Mouse (Mus musculus) kidney, postnatal 0 days (tissue): ENCODE measurements around the gene Fer1l4. TPM values are rescaled to one million over a fixed set of nuclear protein-coding genes. Genes with fewer than 3 reads are reported as not detected.
A peak's percentile ranks its signal among the peaks of the same experiment; 100 is the strongest.

Experiments used
- ATAC-seq: fragments of 200-750 bp; cut with Nextera tagmentation; replicated peaks from 2 replicates; pipeline ENCODE4 v1.8.0; 2017; ENCODE audit warnings: low read depth, moderate number of reproducible peaks, moderate TSS enrichment, moderate library complexity; ENCODE audit not compliant: low FRiP score
- DNase-seq: peaks from one replicate; pipeline ENCODE4 v3.0.0-alpha.2; 2016; ENCODE audit warnings: low spot score
- H3K27ac ChIP-seq: fragments of 300-500 bp; sonication (generic); 2 replicates; pipeline ENCODE4 v1.5.1; 2014; ENCODE audit warnings: mild to moderate bottlenecking
- H3K27me3 ChIP-seq: fragments of 300-500 bp; sonication (generic); 2 replicates; pipeline ENCODE4 v1.6.1; 2014; ENCODE audit warnings: low read length, mixed read lengths; ENCODE audit not compliant: insufficient read depth
- H3K36me3 ChIP-seq: fragments of 300-500 bp; sonication (generic); 2 replicates; pipeline ENCODE4 v1.6.1; 2014; ENCODE audit warnings: low read length, mixed read lengths; ENCODE audit not compliant: insufficient read depth
- H3K4me1 ChIP-seq: fragments of 300-500 bp; sonication (generic); replicated peaks from 2 replicates; pipeline ENCODE4 v1.6.1; 2014; ENCODE audit warnings: antibody characterized with exemption, low read length, mixed read lengths; ENCODE audit not compliant: insufficient read depth
- H3K4me2 ChIP-seq: fragments of 300-500 bp; sonication (generic); 2 replicates; pipeline ENCODE4 v1.6.1; 2014; ENCODE audit warnings: mild to moderate bottlenecking, low read length, moderate library complexity, mixed read lengths
- H3K4me3 ChIP-seq: fragments of 300-500 bp; sonication (generic); replicated peaks from 2 replicates; pipeline ENCODE4 v1.5.1; 2014; ENCODE audit warnings: low read depth, low read length
- H3K9ac ChIP-seq: fragments of 300-500 bp; sonication (generic); 2 replicates; pipeline ENCODE4 v1.6.1; 2014; ENCODE audit warnings: low read depth, low read length
- H3K9me3 ChIP-seq: fragments of 300-500 bp; sonication (generic); replicated peaks from 2 replicates; pipeline ENCODE4 v1.6.1; 2016; ENCODE audit warnings: low read length, inconsistent platforms, mixed read lengths
- CTCF ChIP-seq: IDR thresholded peaks from 2 replicates; pipeline ENCODE4 v1.5.1; 2016; ENCODE audit warnings: antibody characterized with exemption, low read depth, mild to moderate bottlenecking, moderate library complexity
- WGBS: fragments of 180-500 bp; shearing (Covaris S2); extraction: QIAGEN DNeasy Blood & Tissue Kit; methylation state at CpG from one replicate; pipeline ENCODE4 v1.1.7; 2014; 5-methylcytosine and 5-hydroxymethylcytosine counted together
- polyA plus RNA-seq: library from polyadenylated mRNA; unstranded; fragments of >200 nt; fragmentation: Nextera tagmentation; extraction: Ambion mirVana; gene quantifications from 2 replicates; pipeline ENCODE4 v1.2.1, GENCODE M21; 2015

Gene Fer1l4
- 0.38 and 0.51 TPM in 2 replicates for polyA plus RNA-seq

- DNase-seq (no peak), ATAC-seq (no peak)
- H3K36me3 ChIP-seq, result no peaks in the 10 kb centered on the region
- no peak within 1 kb of the TSS for H3K4me2 ChIP-seq
- no peaks in the 10 kb centered on the region for H3K27me3 ChIP-seq
- WGBS, result 77% methylated on average over 9 of the region's 9 CpGs
- TF ChIP-seq CTCF, result no peak
- H3K4me3 ChIP-seq, result no peak within 1 kb of the TSS
- H3K9ac ChIP-seq, result no peak within 1 kb of the TSS
- H3K27ac ChIP-seq, result no peak within 1 kb of the TSS
- no peaks in the 10 kb centered on the region for H3K9me3 ChIP-seq
- 0 out of 2 replicates have a peak, but pooled peaks cover 3% of the 10 kb centered on the region for H3K4me1 ChIP-seq
Measured at GRCm38 (mm10) chr2:156052816-156053215, at the start of gene Fer1l4. Gene Fer1l4 (minus strand): TSS chr2:156052947.

- no peak overlapping the region for H3K27ac ChIP-seq
- no peak for TF ChIP-seq CTCF
Measured at GRCm38 (mm10) chr2:156091926-156092325, 39.2 kb upstream of the Fer1l4 start.

GRCm38 (mm10) chr2:156089799-156090198, 37.1 kb upstream of the Fer1l4 start:
- no peak for TF ChIP-seq CTCF
- H3K36me3 ChIP-seq, result 0 out of 2 replicates have a peak, but pooled peaks cover 3% of the 10 kb centered on the region
- WGBS, result 92% methylated on average over 1 of the region's 1 CpGs

More at GRCm38 (mm10) chr2:156091926-156092325, 39.2 kb upstream of the Fer1l4 start:
- peaks cover 17% of the 10 kb centered on the region for H3K36me3 ChIP-seq
- whole genome bisulfite sequencing, result 77% methylated on average over 5 of the region's 5 CpGs
- DNase-seq, result no peak
- no peak overlapping the region for H3K4me2 ChIP-seq
- no peak overlapping the region for H3K9ac ChIP-seq
- no peaks in the 10 kb centered on the region for H3K27me3 ChIP-seq
- H3K9me3 ChIP-seq, result no peaks in the 10 kb centered on the region
- no peak overlapping the region for H3K4me3 ChIP-seq
- no peaks in the 10 kb centered on the region for H3K4me1 ChIP-seq
- ATAC-seq, result no peak

GRCm38 (mm10) chr2:156087391-156088110, 34.8 kb upstream of the Fer1l4 start:
- Histone ChIP-seq H3K36me3 (0 out of 2 replicates have a peak, but pooled peaks cover 3% of the 10 kb centered on the region), H3K9ac (no peak overlapping the region), H3K4me2 (no peak overlapping the region), H3K27me3 (no peaks in the 10 kb centered on the region), H3K4me1 (no peaks in the 10 kb centered on the region), H3K4me3 (no peak overlapping the region), H3K27ac (no peak overlapping the region), H3K9me3 (no peaks in the 10 kb centered on the region)
- no peak for ATAC-seq
- WGBS, result 88% methylated on average over 7 of the region's 7 CpGs
- TF ChIP-seq CTCF, result no peak
- DNase-seq, result no peak

More at GRCm38 (mm10) chr2:156089799-156090198, 37.1 kb upstream of the Fer1l4 start:
- no peak overlapping the region for H3K4me3 ChIP-seq
- no peak overlapping the region for H3K4me2 ChIP-seq
- no peak for DNase-seq
- no peaks in the 10 kb centered on the region for H3K4me1 ChIP-seq
- no peak for ATAC-seq
- no peak overlapping the region for H3K27ac ChIP-seq
- H3K27me3 ChIP-seq, result no peaks in the 10 kb centered on the region
- H3K9ac ChIP-seq, result no peak overlapping the region
- no peaks in the 10 kb centered on the region for H3K9me3 ChIP-seq

GRCm38 (mm10) chr2:156084541-156084940, 31.8 kb upstream of the Fer1l4 start:
- H3K4me3 ChIP-seq, result no peak overlapping the region
- no peak for TF ChIP-seq CTCF
- no peak for ATAC-seq
- no peak overlapping the region for H3K27ac ChIP-seq
- H3K4me2 ChIP-seq, result no peak overlapping the region
- no peak overlapping the region for H3K9ac ChIP-seq
- no peaks in the 10 kb centered on the region for H3K27me3 ChIP-seq
- no peak for DNase-seq
- no peaks in the 10 kb centered on the region for H3K36me3 ChIP-seq
- no peaks in the 10 kb centered on the region for H3K4me1 ChIP-seq
- 81% methylated on average over 3 of the region's 3 CpGs for WGBS
- H3K9me3 ChIP-seq, result no peaks in the 10 kb centered on the region

GRCm38 (mm10) chr2:156080391-156080790, 27.6 kb upstream of the Fer1l4 start:
- DNase-seq (no peak), ATAC-seq (no peak)
- Histone ChIP-seq H3K4me1 (no peaks in the 10 kb centered on the region), H3K9me3 (no peaks in the 10 kb centered on the region), H3K4me3 (no peak overlapping the region), H3K4me2 (no peak overlapping the region), H3K9ac (no peak overlapping the region), H3K27ac (no peak overlapping the region), H3K36me3 (peaks cover 27% of the 10 kb centered on the region), H3K27me3 (no peaks in the 10 kb centered on the region)
- TF ChIP-seq CTCF, result no peak
- WGBS, result 81% methylated on average over 7 of the region's 7 CpGs

- peaks cover 33% of the 10 kb centered on the region for H3K36me3 ChIP-seq
- no peak overlapping the region for H3K27ac ChIP-seq
- 40% methylated on average over 4 of the region's 4 CpGs for WGBS
- no peaks in the 10 kb centered on the region for H3K27me3 ChIP-seq
- no peak overlapping the region for H3K4me2 ChIP-seq
- no peak overlapping the region for H3K9ac ChIP-seq
- H3K4me3 ChIP-seq, result no peak overlapping the region
- no peaks in the 10 kb centered on the region for H3K9me3 ChIP-seq
- no peak for DNase-seq
- ATAC-seq, result 0 out of 2 replicates have a peak, but pooled peaks have one; percentile 36
- no peak for TF ChIP-seq CTCF
- H3K4me1 ChIP-seq, result no peaks in the 10 kb centered on the region
Measured at GRCm38 (mm10) chr2:156079674-156080073, 26.9 kb upstream of the Fer1l4 start.
